Mouse (Mus musculus): ENCODE data around the gene Lrif1. TPM values are rescaled to one million over a fixed set of nuclear protein-coding genes. Genes with fewer than 3 reads are reported as not detected.

The Lrif1 gene
- polyA plus RNA-seq, 1 experiment, result 7.5 TPM

DNA sequence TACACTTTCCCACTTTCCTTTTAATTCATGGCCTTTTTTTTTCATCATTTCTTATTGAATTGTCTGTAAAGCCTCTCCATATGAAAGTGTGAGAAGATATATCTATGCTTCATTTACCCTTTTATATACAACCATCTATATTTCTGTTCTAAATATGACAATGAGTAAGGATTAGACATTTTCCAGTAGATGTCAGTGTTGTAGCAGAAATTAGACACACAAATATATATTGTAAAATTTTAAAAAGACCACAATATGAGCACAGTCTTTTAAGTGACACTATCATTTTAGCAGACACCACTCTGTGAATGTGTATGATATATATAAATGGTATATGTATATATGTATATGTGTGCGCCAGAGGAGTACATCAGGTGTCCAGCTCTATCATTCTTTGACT, 87.0 kb downstream of the Lrif1 start:
- TF ChIP-seq FOSL1 (IDR thresholded peaks at IDR 0.05; ENCODE audit: insufficient read depth, low read length, poor library complexity, severe bottlenecking) (no peak), CTCF (IDR thresholded peaks at IDR 0.05; ENCODE audit: control insufficient read depth, insufficient read depth, insufficient read length) (no peak), MYOD1 (IDR thresholded peaks at IDR 0.05; ENCODE audit: control insufficient read depth, insufficient read length, low read depth) (no peak), CEBPB (IDR thresholded peaks at IDR 0.05; ENCODE audit: low read depth) (no peak), MYOG (IDR thresholded peaks at IDR 0.05; ENCODE audit: control insufficient read depth, extremely low read depth, insufficient read length) (no peak), MAX (IDR thresholded peaks at IDR 0.05) (no peak), USF1 (IDR thresholded peaks at IDR 0.05; ENCODE audit: low read depth) (no peak)
- Histone ChIP-seq H3K27me3 (ENCODE audit: control insufficient read depth, insufficient read depth, insufficient read length) (no peaks in the 10 kb centered on the region), H3K79me3 (ENCODE audit: low read depth) (no peaks in the 10 kb centered on the region), H3ac (ENCODE audit: control insufficient read depth, insufficient read length, low read depth) (no peak overlapping the region), H3K4me3 (ENCODE audit: insufficient read depth, poor library complexity, severe bottlenecking) (no peak overlapping the region), H3K36me3 (ENCODE audit: control insufficient read depth, insufficient read depth) (no peaks in the 10 kb centered on the region), H3K79me2 (ENCODE audit: control insufficient read depth, insufficient read depth) (no peaks in the 10 kb centered on the region)

DNA sequence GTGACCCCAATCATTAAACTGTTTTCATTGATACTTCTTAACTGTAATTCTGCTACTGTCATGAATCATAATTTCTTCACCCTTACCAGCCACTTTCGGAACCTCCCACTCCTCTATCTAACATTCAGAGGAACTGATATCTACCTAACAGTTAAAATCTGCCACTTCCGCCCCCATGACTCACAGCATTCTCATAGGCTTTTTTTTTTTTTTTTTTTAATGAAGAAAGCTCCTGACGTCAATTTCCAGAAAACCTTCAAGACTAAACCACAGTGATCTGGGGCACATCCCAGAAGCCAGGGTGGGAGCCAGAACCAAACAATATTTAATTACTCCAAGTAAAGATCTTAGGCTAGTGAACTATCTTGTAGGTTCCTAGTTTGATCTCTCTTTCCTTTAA, 100.3 kb downstream of the Lrif1 start:
- Histone ChIP-seq H3K79me2 (ENCODE audit: control insufficient read depth, insufficient read depth) (no peaks in the 10 kb centered on the region), H3K4me3 (ENCODE audit: insufficient read depth, poor library complexity, severe bottlenecking) (no peak overlapping the region), H3K27me3 (ENCODE audit: control insufficient read depth, insufficient read depth, insufficient read length) (no peaks in the 10 kb centered on the region), H3K36me3 (ENCODE audit: control insufficient read depth, insufficient read depth) (no peaks in the 10 kb centered on the region), H3K79me3 (ENCODE audit: low read depth) (no peaks in the 10 kb centered on the region), H3ac (ENCODE audit: control insufficient read depth, insufficient read length, low read depth) (no peak overlapping the region)
- TF ChIP-seq MYOD1 (IDR thresholded peaks at IDR 0.05; ENCODE audit: control insufficient read depth, insufficient read length, low read depth), result no peak
- TF ChIP-seq FOSL1 (IDR thresholded peaks at IDR 0.05; ENCODE audit: insufficient read depth, low read length, poor library complexity, severe bottlenecking), result peak; percentile 41

Other genes with a start within 250 kb of the Lrif1 start
- gene Dennd2d, start 202.6 kb upstream of the Lrif1 start, polyA plus RNA-seq (2012; fragmentation: generic; extraction: Trizol), result 0.23 TPM
- 17.7 TPM for gene Dram2, start 137.2 kb upstream of the Lrif1 start, polyA plus RNA-seq (2012; fragmentation: generic; extraction: Trizol)
- gene Cept1, start 137.2 kb upstream of the Lrif1 start, polyA plus RNA-seq (2012; fragmentation: generic; extraction: Trizol), result 21.1 TPM
- 4.3 TPM for gene Cd53, start 105.2 kb downstream of the Lrif1 start, polyA plus RNA-seq (2012; fragmentation: generic; extraction: Trizol)
- not detected for gene Olfr266, start 141.3 kb downstream of the Lrif1 start, polyA plus RNA-seq (2012; fragmentation: generic; extraction: Trizol)

Data from C2C12 (cell line).